Mouse (Mus musculus) myocyte (in vitro differentiated cells): ENCODE measurements around the gene Krtap28-10.

ENCODE experiments used
- E2F4 ChIP-seq: IDR thresholded peaks from one replicate; pipeline ENCODE4 v1.6.1; 2011; ENCODE audit warnings: mild to moderate bottlenecking, control low read depth, moderate library complexity; ENCODE audit not compliant: insufficient read depth
- MAX ChIP-seq: IDR thresholded peaks from one replicate; pipeline ENCODE4 v1.6.1; 2011; ENCODE audit warnings: low read depth, mild to moderate bottlenecking, control low read depth
- MYOD1 ChIP-seq, 3 experiments: IDR thresholded peaks; one replicate each; pipeline ENCODE4 v1.6.1; 2011; ENCODE audit warnings: control low read depth in 2 of 3, low read depth in 2 of 3, mild to moderate bottlenecking in 2 of 3, moderate library complexity in 1 of 3; ENCODE audit not compliant: insufficient read length in 2 of 3, control insufficient read depth in 1 of 3
- MYOG ChIP-seq, 3 experiments: IDR thresholded peaks; one replicate each; pipeline ENCODE4 v1.6.1; 2011; ENCODE audit warnings: control low read depth in 2 of 3, low read depth in 2 of 3, mild to moderate bottlenecking in 2 of 3; ENCODE audit not compliant: insufficient read length in 2 of 3, control insufficient read depth in 1 of 3, insufficient read depth in 1 of 3
- POLR2A ChIP-seq: IDR thresholded peaks from one replicate; pipeline ENCODE4 v1.6.1; 2011; ENCODE audit warnings: low read depth, mild to moderate bottlenecking, control low read depth, moderate library complexity; ENCODE audit not compliant: insufficient read length
- POLR2AphosphoS2 ChIP-seq: IDR thresholded peaks from one replicate; pipeline ENCODE4 v1.6.1; 2011; ENCODE audit warnings: low read depth, control low read depth; ENCODE audit not compliant: insufficient read length
- TCF12 ChIP-seq: IDR thresholded peaks from one replicate; pipeline ENCODE4 v1.6.1; 2011; ENCODE audit warnings: mild to moderate bottlenecking, control low read depth; ENCODE audit not compliant: poor library complexity, insufficient read depth, severe bottlenecking
- TCF3 ChIP-seq: IDR thresholded peaks from one replicate; pipeline ENCODE4 v1.6.1; 2011; ENCODE audit warnings: low read depth, control low read depth; ENCODE audit not compliant: insufficient read length
- USF1 ChIP-seq: IDR thresholded peaks from one replicate; pipeline ENCODE4 v1.6.1; 2011; ENCODE audit warnings: low read depth, mild to moderate bottlenecking, control low read depth, moderate library complexity

DNA sequence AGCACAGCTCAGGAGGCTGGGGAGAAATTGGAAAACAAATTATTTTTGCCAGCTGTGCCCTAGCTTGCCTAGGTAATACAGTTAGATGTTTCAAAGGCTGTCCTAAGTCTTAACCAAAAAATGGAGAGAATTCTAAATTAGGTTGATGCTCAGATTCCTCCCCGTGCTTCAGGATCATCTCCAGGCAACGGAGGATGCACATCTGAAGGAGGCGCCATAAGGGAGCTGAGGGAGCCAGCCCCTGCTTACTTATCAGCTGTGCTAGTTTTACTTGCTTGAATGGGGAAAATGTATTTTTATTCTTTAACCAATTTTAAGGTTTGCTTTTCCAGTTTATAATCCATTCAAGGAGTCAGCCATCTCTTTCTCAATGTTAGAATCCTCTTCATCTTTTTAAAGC, 48.3 kb downstream of the Krtap28-10 start:
- TF ChIP-seq MYOG (IDR thresholded peaks at IDR 0.05; ENCODE audit: control insufficient read depth in 1 of 3, insufficient read depth in 1 of 3, insufficient read length in 2 of 3, low read depth in 2 of 3) (no peak), POLR2A (no peak), USF1 (no peak), MAX (no peak), TCF12 (no peak), MYOD1 (IDR thresholded peaks at IDR 0.05; ENCODE audit: control insufficient read depth in 1 of 3, insufficient read length in 2 of 3, low read depth in 2 of 3) (no peak), TCF3 (no peak), E2F4 (no peak), POLR2AphosphoS2 (no peak)
